Mouse (Mus musculus): ENCODE results near the gene Tmem202. TPM values are rescaled to one million over a fixed set of nuclear protein-coding genes. Genes with fewer than 3 reads are reported as not detected.

Tmem202 gene
- total and polyA plus RNA-seq, 2 experiments from 2014 or later, result 0.99 to 1.4 TPM

DNA sequence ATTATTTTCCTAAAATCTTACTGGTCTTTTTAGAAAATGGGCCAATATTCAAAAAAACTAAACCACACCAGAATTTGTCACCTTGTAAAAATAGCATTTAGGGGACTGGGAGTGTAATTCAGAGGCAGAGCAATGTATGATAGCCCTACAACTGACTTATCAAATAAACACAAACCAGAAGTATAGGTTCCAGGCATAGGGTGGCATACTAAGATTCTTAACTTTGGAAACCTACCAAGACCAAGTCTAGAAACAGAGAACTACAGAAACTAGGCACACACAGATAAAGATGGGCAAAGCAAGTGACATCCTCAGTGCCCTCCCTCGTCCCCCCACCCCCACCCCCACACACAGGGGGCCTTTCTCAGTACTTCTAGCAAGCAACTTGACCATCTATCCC is 64.8 kb downstream of the Tmem202 start:
- Histone ChIP-seq H3K27me3 (ENCODE audit: insufficient read depth, low read length) (no peaks in the 10 kb centered on the region), H3K27ac (ENCODE audit: low read depth, low read length) (no peak overlapping the region), H3K4me2 (ENCODE audit: low read depth, low read length, poor library complexity, severe bottlenecking) (no peak overlapping the region), H3K36me3 (ENCODE audit: insufficient read depth, low read length) (no peaks in the 10 kb centered on the region), H3K9me3 (ENCODE audit: low read length) (no peaks in the 10 kb centered on the region), H3K4me3 (ENCODE audit: low read depth, low read length) (no peak overlapping the region), H3K9ac (replicated peaks; ENCODE audit: low read length, poor library complexity, severe bottlenecking) (no peak overlapping the region), H3K4me1 (ENCODE audit: insufficient read depth, low read length) (peaks cover 3% of the 10 kb centered on the region; the same call in 1 of the 2 replicates)
- DNase-seq (ENCODE audit: low spot score) (no peak), ATAC-seq (ENCODE audit: low FRiP score) (no peak)
- 84% methylated on average over 1 of the region's 1 CpGs for WGBS
- no peak for TF ChIP-seq CTCF (IDR thresholded peaks at IDR 0.05)

DNA sequence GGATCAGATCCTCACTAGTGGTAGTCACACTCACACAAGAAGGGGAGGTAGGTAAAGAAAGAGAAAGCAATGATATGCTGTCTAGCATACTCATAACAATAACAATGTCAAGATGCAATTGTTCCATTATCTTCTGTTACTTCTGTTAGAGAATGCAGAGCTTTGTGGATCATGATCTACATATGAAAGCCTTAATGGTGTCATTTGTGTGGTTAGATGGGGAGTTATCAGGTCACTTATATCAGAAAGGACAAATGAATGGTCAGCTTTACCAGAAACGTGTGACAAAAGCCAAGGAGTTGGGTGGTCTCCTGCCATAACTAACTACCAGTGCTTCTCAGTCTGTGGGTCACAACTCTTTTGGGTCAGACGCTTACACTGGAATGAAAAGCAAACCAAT is 66.5 kb downstream of the Tmem202 start:
- WGBS, result 81% methylated on average over 2 of the region's 2 CpGs
- H3K27ac ChIP-seq (ENCODE audit: low read depth, low read length), result no peak overlapping the region
- H3K4me1 ChIP-seq (ENCODE audit: insufficient read depth, low read length), result 0 out of 2 replicates have a peak, but pooled peaks cover 3% of the 10 kb centered on the region
- no peaks in the 10 kb centered on the region for H3K36me3 ChIP-seq (ENCODE audit: insufficient read depth, low read length)
- H3K4me3 ChIP-seq (ENCODE audit: low read depth, low read length), result no peak overlapping the region
- ATAC-seq (ENCODE audit: low FRiP score), result no peak
- no peak for DNase-seq (ENCODE audit: low spot score)
- H3K4me2 ChIP-seq (ENCODE audit: low read depth, low read length, poor library complexity, severe bottlenecking), result no peak overlapping the region
- no peaks in the 10 kb centered on the region for H3K27me3 ChIP-seq (ENCODE audit: insufficient read depth, low read length)
- no peaks in the 10 kb centered on the region for H3K9me3 ChIP-seq (ENCODE audit: low read length)
- no peak overlapping the region for H3K9ac ChIP-seq (replicated peaks; ENCODE audit: low read length, poor library complexity, severe bottlenecking)
- TF ChIP-seq CTCF (IDR thresholded peaks at IDR 0.05), result no peak

DNA sequence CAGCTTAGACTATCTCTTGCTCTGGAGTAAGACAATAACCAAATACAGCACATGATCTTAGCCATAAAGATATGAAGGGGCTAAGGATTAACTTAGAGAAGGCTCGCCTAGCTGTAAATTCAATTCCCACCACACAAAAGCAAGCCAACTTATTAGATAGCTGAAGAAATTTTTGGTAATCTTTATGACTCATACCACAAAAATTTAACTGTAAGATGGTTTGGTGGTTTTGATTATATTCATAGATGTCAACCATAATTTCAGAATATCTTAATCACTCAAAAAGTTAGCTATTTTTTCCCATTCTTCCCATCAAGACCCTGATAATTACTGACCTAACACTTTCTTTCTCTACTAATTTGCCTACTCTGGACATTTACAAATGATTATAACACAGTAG is 70.2 kb downstream of the Tmem202 start:
- no peak overlapping the region for H3K4me2 ChIP-seq (ENCODE audit: low read depth, low read length, poor library complexity, severe bottlenecking)
- H3K27ac ChIP-seq (ENCODE audit: low read depth, low read length), result no peak overlapping the region
- no peak overlapping the region for H3K4me3 ChIP-seq (ENCODE audit: low read depth, low read length)
- no peaks in the 10 kb centered on the region for H3K4me1 ChIP-seq (ENCODE audit: insufficient read depth, low read length)
- no peak overlapping the region for H3K9ac ChIP-seq (replicated peaks; ENCODE audit: low read length, poor library complexity, severe bottlenecking)
- DNase-seq (ENCODE audit: low spot score) (no peak), ATAC-seq (ENCODE audit: low FRiP score) (no peak)
- 73% methylated on average over 1 of the region's 1 CpGs for WGBS
- H3K27me3 ChIP-seq (ENCODE audit: insufficient read depth, low read length), result no peaks in the 10 kb centered on the region
- no peak for TF ChIP-seq CTCF (IDR thresholded peaks at IDR 0.05)
- H3K9me3 ChIP-seq (ENCODE audit: low read length), result no peaks in the 10 kb centered on the region
- H3K36me3 ChIP-seq (ENCODE audit: insufficient read depth, low read length), result no peaks in the 10 kb centered on the region

Other genes starting within 250 kb of the Tmem202 start
- 26.7 and 28.1 TPM in 2 replicates for gene Adpgk, start 248.3 kb downstream of the Tmem202 start, total RNA-seq (2014; rRNA removed)
- 18.3 and 19.5 TPM in 2 replicates for gene Adpgk, start 248.3 kb downstream of the Tmem202 start, polyA plus RNA-seq (2015; fragmentation: Nextera tagmentation; extraction: Ambion mirVana)
- 29.2 and 36.7 TPM in 2 replicates for gene Bbs4, start 186.3 kb downstream of the Tmem202 start, total RNA-seq (2014; rRNA removed)
- 56.0 and 63.4 TPM in 2 replicates for gene Bbs4, start 186.3 kb downstream of the Tmem202 start, polyA plus RNA-seq (2015; fragmentation: Nextera tagmentation; extraction: Ambion mirVana)
- 47.9 and 60.2 TPM in 2 replicates for gene Arih1, start 53.2 kb downstream of the Tmem202 start, total RNA-seq (2014; rRNA removed)
- gene Arih1, start 53.2 kb downstream of the Tmem202 start, polyA plus RNA-seq (2015; fragmentation: Nextera tagmentation; extraction: Ambion mirVana), result 7.9 and 8.1 TPM in 2 replicates
- gene Hexa, start 307 bp downstream of the Tmem202 start, total RNA-seq (2014; rRNA removed), result 49.6 and 53.8 TPM in 2 replicates
- 43.6 and 48.4 TPM in 2 replicates for gene Hexa, start 307 bp downstream of the Tmem202 start, polyA plus RNA-seq (2015; fragmentation: Nextera tagmentation; extraction: Ambion mirVana)
- 77.9 and 81.1 TPM in 2 replicates for gene Celf6, start 38.1 kb upstream of the Tmem202 start, total RNA-seq (2014; rRNA removed)
- gene Celf6, start 38.1 kb upstream of the Tmem202 start, polyA plus RNA-seq (2015; fragmentation: Nextera tagmentation; extraction: Ambion mirVana), result 47.3 and 59.6 TPM in 2 replicates
- 136 and 154 TPM in 2 replicates for gene Parp6, start 77.4 kb upstream of the Tmem202 start, total RNA-seq (2014; rRNA removed)
- gene Parp6, start 77.4 kb upstream of the Tmem202 start, polyA plus RNA-seq (2015; fragmentation: Nextera tagmentation; extraction: Ambion mirVana), result 170 and 187 TPM in 2 replicates
- gene Pkm, start 116.5 kb upstream of the Tmem202 start, total RNA-seq (2014; rRNA removed), result 722 and 739 TPM in 2 replicates
- gene Pkm, start 116.5 kb upstream of the Tmem202 start, polyA plus RNA-seq (2015; fragmentation: Nextera tagmentation; extraction: Ambion mirVana), result 780 and 851 TPM in 2 replicates
- gene Gramd2, start 140.3 kb upstream of the Tmem202 start, total RNA-seq (2014; rRNA removed), result 8.9 and 12.1 TPM in 2 replicates
- 4.4 and 5.2 TPM in 2 replicates for gene Gramd2, start 140.3 kb upstream of the Tmem202 start, polyA plus RNA-seq (2015; fragmentation: Nextera tagmentation; extraction: Ambion mirVana)
- 5.2 and 5.4 TPM in 2 replicates for gene Senp8, start 210.9 kb upstream of the Tmem202 start, total RNA-seq (2014; rRNA removed)
- gene Senp8, start 210.9 kb upstream of the Tmem202 start, polyA plus RNA-seq (2015; fragmentation: Nextera tagmentation; extraction: Ambion mirVana), result 5.1 and 5.2 TPM in 2 replicates
- 38.3 and 68.5 TPM in 2 replicates for gene Myo9a, start 211.0 kb upstream of the Tmem202 start, total RNA-seq (2014; rRNA removed)
- gene Myo9a, start 211.0 kb upstream of the Tmem202 start, polyA plus RNA-seq (2015; fragmentation: Nextera tagmentation; extraction: Ambion mirVana), result 13.6 and 16.5 TPM in 2 replicates

Data from midbrain, postnatal 0 days (tissue).